Mouse (Mus musculus) E14TG2a.4 (cell line): ENCODE results near the gene Elac2.
A peak's percentile ranks its signal among the peaks of the same experiment; 100 is the strongest.

Experiments used
- H3K27me3 ChIP-seq: 2 replicates; pipeline ENCODE4 v1.6.1; 2014; ENCODE audit warnings: low read length, control low read depth; ENCODE audit not compliant: insufficient read depth
- H3K36me3 ChIP-seq: 2 replicates; pipeline ENCODE4 v1.6.1; 2014; ENCODE audit warnings: low read length, control low read depth; ENCODE audit not compliant: insufficient read depth
- H3K4me1 ChIP-seq: replicated peaks from 2 replicates; pipeline ENCODE4 v1.6.1; 2014; ENCODE audit warnings: low read depth, low read length, control low read depth
- H3K4me3 ChIP-seq: replicated peaks from 2 replicates; pipeline ENCODE4 v1.5.1; 2014; ENCODE audit warnings: mild to moderate bottlenecking, low read length
- H3K9me3 ChIP-seq: 2 replicates; pipeline ENCODE4 v1.6.1; 2014; ENCODE audit warnings: low read length, control low read depth
- CTCF ChIP-seq: conservative IDR thresholded peaks from 2 replicates; pipeline ENCODE4 v1.5.1; 2014; ENCODE audit warnings: low read length
- NANOG ChIP-seq: IDR thresholded peaks from 2 replicates; pipeline ENCODE4 v1.6.1; 2014; ENCODE audit warnings: borderline replicate concordance, low read length, mixed read lengths
- POU5F1 ChIP-seq: IDR thresholded peaks from 2 replicates; pipeline ENCODE4 v1.6.1; 2014; ENCODE audit warnings: low read length, borderline replicate concordance

The Elac2 gene

GRCm38 (mm10) chr11:64968507-64968906, 10.3 kb upstream of the Elac2 start:
- no peaks in the 10 kb centered on the region for H3K36me3 ChIP-seq
- TF ChIP-seq CTCF (peak; percentile 58), POU5F1 (no peak), NANOG (no peak)
- no peaks in the 10 kb centered on the region for H3K4me1 ChIP-seq
- no peak overlapping the region for H3K4me3 ChIP-seq
- H3K27me3 ChIP-seq: peaks cover 5% of the 10 kb centered on the region
- no peaks in the 10 kb centered on the region for H3K9me3 ChIP-seq

- Histone ChIP-seq H3K27me3 (peaks cover 5% of the 10 kb centered on the region), H3K36me3 (no peaks in the 10 kb centered on the region), H3K9me3 (no peaks in the 10 kb centered on the region), H3K4me3 (no peak overlapping the region), H3K4me1 (no peaks in the 10 kb centered on the region)
- TF ChIP-seq NANOG (no peak), POU5F1 (no peak), CTCF (no peak)
Observed at GRCm38 (mm10) chr11:64968939-64969342, 9.9 kb upstream of the Elac2 start.

- Histone ChIP-seq H3K9me3 (no peaks in the 10 kb centered on the region), H3K4me3 (no peak overlapping the region), H3K27me3 (peaks cover 10% of the 10 kb centered on the region), H3K4me1 (no peaks in the 10 kb centered on the region), H3K36me3 (no peaks in the 10 kb centered on the region)
- no peak for TF ChIP-seq CTCF
- no peak for TF ChIP-seq POU5F1
- TF ChIP-seq NANOG: no peak
Observed at GRCm38 (mm10) chr11:64971471-64971988, 7.3 kb upstream of the Elac2 start.

GRCm38 (mm10) chr11:64972418-64972817, 6.4 kb upstream of the Elac2 start:
- no peaks in the 10 kb centered on the region for H3K4me1 ChIP-seq
- no peak overlapping the region for H3K4me3 ChIP-seq
- TF ChIP-seq POU5F1 (no peak), CTCF (no peak), NANOG (no peak)
- peaks cover 10% of the 10 kb centered on the region; the same call in 1 of the 2 replicates for H3K27me3 ChIP-seq
- no peaks in the 10 kb centered on the region for H3K36me3 ChIP-seq
- H3K9me3 ChIP-seq: no peaks in the 10 kb centered on the region

GRCm38 (mm10) chr11:64979489-64979845, 629 bp downstream of the Elac2 start:
- peaks cover 11% of the 10 kb centered on the region for H3K4me1 ChIP-seq
- peaks cover 47% of the 10 kb centered on the region for H3K36me3 ChIP-seq
- H3K27me3 ChIP-seq: 0 out of 2 replicates have a peak, but pooled peaks cover 5% of the 10 kb centered on the region
- no peaks in the 10 kb centered on the region for H3K9me3 ChIP-seq
- H3K4me3 ChIP-seq: peak overlapping the region; percentile 97
- TF ChIP-seq CTCF (no peak), POU5F1 (no peak), NANOG (no peak)

- H3K4me3 ChIP-seq: no peak overlapping the region
- TF ChIP-seq NANOG (no peak), CTCF (no peak), POU5F1 (no peak)
Observed at GRCm38 (mm10) chr11:64988556-64988955, 9.7 kb downstream of the Elac2 start.

DNA sequence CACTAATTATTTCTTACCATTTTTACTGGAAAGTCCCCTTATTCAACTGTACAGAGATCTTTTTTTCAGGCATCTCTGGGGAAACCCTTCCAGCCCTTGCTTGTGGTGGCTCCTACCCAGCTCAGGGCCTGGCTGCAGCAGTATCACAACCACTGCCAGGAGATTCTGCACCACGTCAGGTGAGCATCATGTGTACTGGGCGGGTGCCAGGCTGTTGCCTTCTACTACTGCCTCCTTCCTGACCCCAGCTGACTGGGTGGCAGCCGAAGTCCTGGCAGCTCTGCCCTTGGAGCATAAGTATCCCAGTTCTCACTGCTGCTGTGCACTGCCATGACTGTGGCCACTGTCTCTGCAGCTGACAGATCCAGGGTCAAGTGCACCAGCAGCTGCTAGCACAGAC, 19.6 kb downstream of the Elac2 start:
- TF ChIP-seq NANOG: no peak
- H3K4me3 ChIP-seq: no peak overlapping the region
- peaks cover 93% of the 10 kb centered on the region for H3K36me3 ChIP-seq
- H3K4me1 ChIP-seq: peaks cover 59% of the 10 kb centered on the region
- no peaks in the 10 kb centered on the region for H3K27me3 ChIP-seq
- H3K9me3 ChIP-seq: no peaks in the 10 kb centered on the region

More at GRCm38 (mm10) chr11:64988556-64988955, 9.7 kb downstream of the Elac2 start:
- no peaks in the 10 kb centered on the region for H3K9me3 ChIP-seq
- no peaks in the 10 kb centered on the region for H3K4me1 ChIP-seq
- H3K36me3 ChIP-seq: peaks cover 99% of the 10 kb centered on the region
- no peaks in the 10 kb centered on the region for H3K27me3 ChIP-seq

- Histone ChIP-seq H3K4me1 (peaks cover 69% of the 10 kb centered on the region), H3K36me3 (peaks cover 93% of the 10 kb centered on the region), H3K27me3 (no peaks in the 10 kb centered on the region), H3K9me3 (no peaks in the 10 kb centered on the region), H3K4me3 (no peak overlapping the region; the same call in 1 of the 2 replicates)
- TF ChIP-seq POU5F1: no peak
- no peak for TF ChIP-seq CTCF
- TF ChIP-seq NANOG: no peak
Observed at GRCm38 (mm10) chr11:64999685-65000084, 20.8 kb downstream of the Elac2 start.

DNA sequence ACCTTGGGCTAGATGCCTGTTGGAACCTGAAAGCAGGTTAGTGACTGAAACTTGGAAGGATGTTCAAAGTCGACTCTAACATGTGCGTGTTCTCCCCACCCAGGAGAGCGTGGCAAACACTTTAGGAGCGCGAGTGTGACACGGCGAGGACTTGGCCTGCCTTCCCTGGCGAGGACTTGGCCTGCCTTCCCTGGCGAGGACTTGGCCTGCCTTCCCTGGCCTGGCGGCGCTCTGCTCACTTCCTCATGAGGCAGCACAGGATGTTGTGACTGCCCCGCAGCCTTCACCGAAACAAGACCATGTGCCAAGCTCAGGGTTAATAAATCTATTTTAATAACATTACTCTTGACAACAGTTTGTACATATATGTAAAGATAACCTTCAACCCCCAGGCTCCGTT, 22.9 kb downstream of the Elac2 start:
- H3K27me3 ChIP-seq: no peaks in the 10 kb centered on the region
- no peak overlapping the region for H3K4me3 ChIP-seq
- peaks cover 100% of the 10 kb centered on the region for H3K36me3 ChIP-seq
- no peaks in the 10 kb centered on the region for H3K9me3 ChIP-seq
- TF ChIP-seq CTCF (no peak), POU5F1 (no peak), NANOG (no peak)
- peaks cover 64% of the 10 kb centered on the region for H3K4me1 ChIP-seq
